In the genomic region with DNA sequence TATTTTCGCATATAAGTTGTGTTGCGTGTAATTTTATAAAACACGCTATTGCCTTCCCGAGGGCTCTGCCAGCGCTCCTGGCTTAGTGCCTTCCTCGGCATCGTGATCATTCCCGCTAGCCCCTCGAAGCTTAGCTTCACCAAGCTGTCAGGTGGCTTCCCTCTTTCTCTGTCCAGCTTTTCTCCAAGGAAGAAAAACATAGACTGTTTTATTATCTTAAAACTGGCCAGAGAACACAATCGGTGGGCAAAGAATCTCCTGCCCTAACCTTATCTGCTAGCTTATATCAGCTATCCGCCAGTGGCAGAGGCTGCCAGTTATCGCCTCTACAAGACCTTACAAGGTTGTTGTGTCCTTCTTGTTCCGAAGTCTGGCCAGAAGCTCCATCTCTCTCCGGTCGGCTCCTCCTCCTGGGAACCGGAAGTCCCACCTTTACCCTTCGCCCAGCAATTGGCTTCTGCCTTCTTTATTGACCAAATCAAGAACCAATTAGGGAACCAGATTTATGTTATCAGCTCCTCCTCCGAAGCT, we compare ENCODE assay signal across 7 mouse cellular contexts. TPM values are rescaled to one million over a fixed set of nuclear protein-coding genes. Genes with fewer than 3 reads are reported as not detected.
DNase-seq lines count a peak whose midpoint lies in the region; ATAC-seq lines count a peak whose summit lies in the region.

No protein-coding gene starts in this region.

- H3K4me1 ChIP-seq in limb, embryonic 10.5 days: peaks cover 31% of the 10 kb centered on the region
- peaks cover 27% of the 10 kb centered on the region for H3K4me1 ChIP-seq in midbrain, embryonic 13.5 days (replicated peaks)

- DNase-seq in adrenal gland, adult 8-10 months: peak; percentile 92
- peak; percentile 88 for DNase-seq in embryo, embryonic 9.5 days (ENCODE audit: extremely low spot score)
- DNase-seq in gonadal fat pad, adult 2 months (ENCODE audit: low read depth): peak; percentile 65
- DNase-seq in kidney, adult 11 months: peak; percentile 94
- peak; percentile 84 for DNase-seq in limb, embryonic 10.5 days (ENCODE audit: low spot score)
- DNase-seq in spleen, adult 12 weeks (ENCODE audit: low spot score): peak; percentile 78

- peak overlapping the region; percentile 69 for H3K9ac ChIP-seq in midbrain, embryonic 13.5 days (replicated peaks)

- 2% methylated on average over 18 of the region's 18 CpGs for WGBS in limb, embryonic 10.5 days
- WGBS in midbrain, embryonic 13.5 days: 2% methylated on average over 18 of the region's 18 CpGs

- H3K27me3 ChIP-seq in limb, embryonic 10.5 days (ENCODE audit: low read depth, poor library complexity, severe bottlenecking): no peaks in the 10 kb centered on the region
- H3K27me3 ChIP-seq in midbrain, embryonic 13.5 days: no peaks in the 10 kb centered on the region

- H3K4me3 ChIP-seq in limb, embryonic 10.5 days: peak overlapping the region; percentile 63
- peak overlapping the region; percentile 48 for H3K4me3 ChIP-seq in midbrain, embryonic 13.5 days (replicated peaks)

- H3K27ac ChIP-seq in limb, embryonic 10.5 days: peak overlapping the region; percentile 85
- peak overlapping the region; percentile 86 for H3K27ac ChIP-seq in midbrain, embryonic 13.5 days

- H3K4me2 ChIP-seq in midbrain, embryonic 13.5 days (replicated peaks): peak overlapping the region; percentile 67

- 0 out of 2 replicates have a peak, but pooled peaks cover under 1% of the 10 kb centered on the region for H3K36me3 ChIP-seq in limb, embryonic 10.5 days
- H3K36me3 ChIP-seq in midbrain, embryonic 13.5 days: no peaks in the 10 kb centered on the region

- H3K9me3 ChIP-seq in limb, embryonic 10.5 days (replicated peaks): no peaks in the 10 kb centered on the region
- H3K9me3 ChIP-seq in midbrain, embryonic 13.5 days: no peaks in the 10 kb centered on the region

- peak; percentile 75 for ATAC-seq in midbrain, embryonic 13.5 days

RNA-seq across cellular contexts. Expression of a gene that starts 3.6 kb away (rescaled TPM):
- total RNA-seq in adrenal gland, adult 8-10 months (2022): 10 to 100 TPM; 30.7 to 46.1 (median 39.2) TPM
- polyA plus RNA-seq in gonadal fat pad, adult 2 months (2012; rRNA removed): 38.6 and 39.8 TPM in 2 replicates
- 103 and 104 TPM in 2 replicates for polyA plus RNA-seq in limb, embryonic 10.5 days (2016; fragmentation: Nextera tagmentation; extraction: Ambion mirVana)
- polyA plus RNA-seq in midbrain, embryonic 13.5 days (2015; fragmentation: Nextera tagmentation; extraction: Ambion mirVana): 51.2 and 58.8 TPM in 2 replicates

RNA-seq across cellular contexts. Expression of a gene that starts 3.9 kb away (rescaled TPM):
- total RNA-seq in adrenal gland, adult 8-10 months (2022): 10 to 100 TPM; 33.9 to 48.4 (median 40.5) TPM
- polyA plus RNA-seq in gonadal fat pad, adult 2 months (2012; rRNA removed): 16.2 and 17.7 TPM in 2 replicates
- 66.5 and 70.0 TPM in 2 replicates for polyA plus RNA-seq in limb, embryonic 10.5 days (2016; fragmentation: Nextera tagmentation; extraction: Ambion mirVana)
- polyA plus RNA-seq in midbrain, embryonic 13.5 days (2015; fragmentation: Nextera tagmentation; extraction: Ambion mirVana): 25.7 and 26.0 TPM in 2 replicates

RNA-seq across cellular contexts. Expression of a gene that starts 33.3 kb away (rescaled TPM):
- 1 to 10 TPM; 1.7 to 2.9 (median 2.3) TPM for total RNA-seq in adrenal gland, adult 8-10 months (2022)
- polyA plus RNA-seq in gonadal fat pad, adult 2 months (2012; rRNA removed): 3.1 and 5.1 TPM in 2 replicates
- polyA plus RNA-seq in limb, embryonic 10.5 days (2016; fragmentation: Nextera tagmentation; extraction: Ambion mirVana): 214 and 217 TPM in 2 replicates
- 61.3 and 62.6 TPM in 2 replicates for polyA plus RNA-seq in midbrain, embryonic 13.5 days (2015; fragmentation: Nextera tagmentation; extraction: Ambion mirVana)

RNA-seq across cellular contexts. Expression of a gene that starts 37.2 kb away (rescaled TPM):
- total RNA-seq in adrenal gland, adult 8-10 months (2022): 10 to 100 TPM; 21.0 to 27.9 (median 23.6) TPM
- polyA plus RNA-seq in gonadal fat pad, adult 2 months (2012; rRNA removed): 31.1 and 40.2 TPM in 2 replicates
- 88.6 and 115 TPM in 2 replicates for polyA plus RNA-seq in limb, embryonic 10.5 days (2016; fragmentation: Nextera tagmentation; extraction: Ambion mirVana)
- 30.4 and 31.6 TPM in 2 replicates for polyA plus RNA-seq in midbrain, embryonic 13.5 days (2015; fragmentation: Nextera tagmentation; extraction: Ambion mirVana)

RNA-seq across cellular contexts. Expression of a gene that starts 44.2 kb away (rescaled TPM):
- 10 to 100 TPM; 14.7 to 35.0 (median 28.1) TPM for total RNA-seq in adrenal gland, adult 8-10 months (2022)
- polyA plus RNA-seq in gonadal fat pad, adult 2 months (2012; rRNA removed): 69.9 and 77.5 TPM in 2 replicates
- 2.4 and 3.2 TPM in 2 replicates for polyA plus RNA-seq in limb, embryonic 10.5 days (2016; fragmentation: Nextera tagmentation; extraction: Ambion mirVana)
- polyA plus RNA-seq in midbrain, embryonic 13.5 days (2015; fragmentation: Nextera tagmentation; extraction: Ambion mirVana): 1.2 and 1.3 TPM in 2 replicates

Comparison
In these comparisons a context has a peak if more than half of its experiments do, and no peak if none do; other contexts are left out.
1. Peak in every context shown above with its lines: DNase-seq, ATAC-seq, H3K4me3 ChIP-seq and H3K27ac ChIP-seq.
2. RNA of a gene that starts 33.3 kb away (polyA plus RNA-seq): 214 to 217 TPM in limb, embryonic 10.5 days and 61.3 to 62.6 TPM in midbrain, embryonic 13.5 days; 3.1 to 5.1 TPM in gonadal fat pad, adult 2 months; every median in the first group is over 10 times any median in the second.